Mouse (Mus musculus): ENCODE measurements at regions not wholly inside any gene's neighbourhood (a gene's known extent, or its start where the extent isn't known, plus 50 kb on each side); places are given as distances from the start of the nearest gene placed in this dataset.

DNA sequence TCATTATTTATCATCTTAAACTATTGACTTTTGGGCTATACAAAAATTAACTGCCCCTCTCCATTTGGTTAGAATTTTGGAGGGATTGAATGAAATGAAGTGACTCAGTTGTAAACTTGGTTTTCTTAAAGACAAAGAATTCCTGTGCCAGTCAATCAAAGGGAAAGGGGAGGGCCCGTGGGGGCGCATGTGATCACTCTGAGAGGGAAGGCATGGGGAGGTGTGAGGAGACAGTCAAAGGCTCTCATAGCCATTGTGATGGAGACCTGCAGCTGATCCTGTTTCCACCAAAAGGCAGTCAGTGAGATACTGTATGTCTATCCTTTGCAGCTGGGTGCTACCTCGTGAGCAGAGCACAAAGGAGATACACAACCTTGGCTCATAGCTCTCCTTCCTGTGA is 156.6 kb upstream of the Slc24a2 start:
- no peak for DNase-seq (ENCODE audit: low read depth)

DNA sequence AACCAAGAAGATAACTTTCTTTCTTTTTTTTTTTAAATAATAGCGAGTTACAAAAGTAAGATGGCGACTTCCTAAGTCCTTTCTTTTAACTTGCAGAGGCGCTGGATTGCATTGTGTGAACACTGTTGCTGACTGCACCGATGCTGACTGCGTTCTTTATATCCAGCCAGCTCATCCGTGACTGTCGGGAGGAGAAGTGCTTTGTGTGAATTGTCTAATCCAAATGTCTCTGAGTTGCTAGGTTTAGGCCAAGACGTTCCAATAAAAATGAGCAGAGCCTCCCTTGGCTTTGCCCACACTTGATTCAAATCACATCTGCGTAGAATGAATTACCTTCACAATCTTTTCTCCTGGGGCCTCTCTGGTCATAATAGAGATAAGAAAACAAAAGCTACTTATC is 156.0 kb upstream of the Slc24a2 start:
- DNase-seq (ENCODE audit: low read depth) = no peak

- no peak for DNase-seq (ENCODE audit: low read depth)
Observed at GRCm38 (mm10) chr4:87385221-87385739, 155.0 kb upstream of the Slc24a2 start.

- DNase-seq (ENCODE audit: low read depth) = no peak
Observed at GRCm38 (mm10) chr4:87384469-87385044, 154.3 kb upstream of the Slc24a2 start.

GRCm38 (mm10) chr4:87380716-87381115 is 150.4 kb upstream of the Slc24a2 start:
- no peak for DNase-seq (ENCODE audit: low read depth)

GRCm38 (mm10) chr4:87379516-87380173 is 149.4 kb upstream of the Slc24a2 start:
- no peak for DNase-seq (ENCODE audit: low read depth)

DNA sequence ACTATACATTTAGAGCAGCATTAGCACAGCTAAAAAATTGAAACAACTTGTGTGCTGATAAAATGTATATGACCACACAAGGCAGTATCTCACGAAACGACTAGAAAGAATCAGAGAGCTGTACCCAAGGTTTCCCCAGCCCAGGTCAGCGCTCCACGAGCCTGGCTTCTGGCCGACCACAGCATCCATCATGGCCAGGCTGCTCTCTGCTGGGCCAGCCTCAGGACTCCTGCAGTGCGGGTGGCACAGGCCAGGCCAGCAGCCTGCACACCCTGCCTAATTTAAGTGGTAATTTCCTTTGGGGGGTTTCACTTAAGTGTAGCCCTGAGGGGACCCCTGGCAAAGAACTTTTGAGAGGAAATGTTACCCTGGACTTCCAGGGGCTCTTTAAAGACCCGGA is 141.7 kb upstream of the Slc24a2 start:
- DNase-seq (ENCODE audit: low read depth) = no peak

DNA sequence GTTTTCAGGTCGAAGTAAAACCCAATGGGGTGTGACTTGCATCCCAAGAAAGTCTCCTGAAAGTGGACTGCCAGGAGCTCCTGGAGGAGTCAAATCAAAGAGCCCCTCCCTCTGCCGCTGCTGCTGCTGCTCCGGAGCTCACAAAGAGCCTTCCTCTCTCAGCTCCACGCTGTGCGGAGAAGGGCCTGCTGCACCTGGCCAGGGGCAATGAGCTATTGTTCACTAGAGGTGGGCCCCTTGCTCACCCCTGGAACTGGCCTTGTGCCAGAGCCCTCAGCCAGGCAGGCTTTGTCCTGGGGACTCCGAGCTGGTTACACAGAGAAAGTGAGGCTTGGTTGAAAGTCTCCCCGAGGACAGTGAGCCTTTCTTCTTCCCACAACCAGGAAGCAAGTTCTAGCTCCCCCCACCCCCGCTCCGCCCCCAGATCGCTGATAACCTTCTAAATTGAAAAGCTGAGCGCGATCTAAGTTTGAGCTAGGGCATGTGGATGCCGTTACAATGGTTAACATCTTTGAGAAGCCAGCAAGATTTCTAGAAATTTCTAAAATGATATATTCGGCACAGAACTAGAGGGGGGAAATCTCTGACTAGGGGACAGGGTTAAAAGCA is 139.5 kb upstream of the Slc24a2 start:
- DNase-seq (ENCODE audit: low read depth) = no peak

DNA sequence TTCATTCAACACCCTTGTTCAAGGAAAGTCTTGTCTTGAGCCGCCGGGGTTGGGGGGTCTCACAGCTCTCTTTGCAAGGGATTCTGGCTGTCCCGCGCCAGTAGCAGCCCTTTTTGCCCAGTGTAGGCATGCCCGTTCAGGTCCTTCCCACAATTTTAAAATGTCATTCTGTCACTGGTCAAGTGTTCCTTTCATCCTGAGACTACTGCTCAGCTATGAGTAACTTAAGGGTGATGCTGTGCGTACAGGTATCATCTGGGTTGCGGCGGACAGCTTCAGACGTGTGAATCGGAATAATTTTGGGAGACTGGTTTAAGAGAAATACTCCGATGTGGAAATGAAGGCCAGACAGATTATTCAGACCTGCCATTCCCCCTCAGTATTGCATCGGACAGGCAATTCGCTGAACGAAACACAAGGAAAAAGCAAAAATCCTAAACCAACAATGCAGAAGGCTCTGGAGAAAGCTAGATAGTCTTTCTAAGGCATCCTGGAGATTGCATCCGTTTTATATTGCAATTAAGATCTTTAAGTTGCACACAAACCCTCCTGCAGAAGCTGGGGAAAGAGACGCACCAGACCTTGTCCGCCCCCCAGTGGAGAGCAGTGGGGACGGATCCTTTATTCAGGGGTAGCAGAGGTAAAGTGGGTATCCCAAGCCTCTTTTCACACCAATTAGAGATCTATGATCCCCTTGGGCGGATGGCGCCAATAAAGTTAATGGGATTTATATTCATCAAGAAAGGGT is 138.3 kb upstream of the Slc24a2 start:
- no peak for DNase-seq (ENCODE audit: low read depth)

DNA sequence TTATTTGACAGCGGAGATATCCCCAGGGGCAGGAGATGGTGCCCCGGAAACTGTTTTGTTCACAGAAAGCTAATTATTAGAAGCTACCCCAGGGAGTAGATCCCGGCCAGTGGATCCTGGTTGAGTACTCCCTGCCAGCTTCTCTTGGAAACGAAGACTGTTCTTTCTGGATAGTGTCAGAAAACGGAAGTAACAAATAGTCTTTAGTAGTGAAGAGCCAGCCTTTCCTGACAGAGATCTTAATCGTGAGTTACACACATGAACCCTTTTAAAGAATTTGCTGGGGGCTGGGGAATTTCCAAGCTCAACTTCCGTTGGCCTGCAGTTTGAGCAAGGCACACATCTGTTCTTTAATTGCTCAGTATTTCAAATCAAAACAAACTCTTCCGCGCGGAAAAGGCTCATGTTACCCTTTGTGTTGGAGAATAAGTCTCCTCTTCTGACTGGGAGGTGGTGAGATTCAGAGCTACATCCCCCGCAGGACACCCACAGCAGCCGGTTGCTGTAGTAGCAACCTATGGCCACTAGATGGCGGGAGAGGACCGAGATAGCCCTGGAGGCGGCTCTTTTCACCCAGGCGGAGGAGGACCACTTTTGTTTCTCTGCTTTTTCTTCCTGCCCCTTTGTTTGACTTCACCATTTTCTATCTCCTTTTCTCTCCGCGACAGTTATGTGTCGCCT is 137.6 kb upstream of the Slc24a2 start:
- peak; percentile 37 for DNase-seq (ENCODE audit: low read depth)

- no peak for DNase-seq (ENCODE audit: low read depth)
Observed at GRCm38 (mm10) chr4:87362201-87362600, 131.9 kb upstream of the Slc24a2 start.

- no peak for DNase-seq (ENCODE audit: low read depth)
Observed at GRCm38 (mm10) chr4:87359483-87359882, 129.2 kb upstream of the Slc24a2 start.

DNA sequence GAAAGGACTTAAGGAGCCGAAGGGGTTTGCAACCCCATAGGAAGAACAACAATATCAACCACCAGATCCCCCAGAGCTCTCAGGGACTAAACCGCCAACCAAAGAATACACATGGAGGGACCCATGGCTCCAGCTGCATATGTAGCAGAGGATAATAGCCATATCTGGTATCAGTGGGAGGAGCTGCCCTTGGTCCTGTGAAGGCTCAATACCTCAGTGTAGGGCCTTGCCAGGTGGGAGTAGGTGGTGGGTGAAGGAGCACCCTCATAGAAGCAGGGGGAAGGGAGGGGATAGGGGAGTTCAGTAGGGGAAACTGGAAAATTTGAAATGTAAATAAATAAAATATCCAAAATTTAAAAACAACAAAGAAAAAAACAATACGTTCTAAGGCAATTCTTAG is 128.7 kb upstream of the Slc24a2 start:
- no peak for DNase-seq (ENCODE audit: low read depth)

GRCm38 (mm10) chr4:87332968-87333367 is 102.7 kb upstream of the Slc24a2 start:
- DNase-seq (ENCODE audit: low read depth) = no peak

GRCm38 (mm10) chr4:87329136-87329535 is 98.9 kb upstream of the Slc24a2 start:
- DNase-seq (ENCODE audit: low read depth) = no peak

DNA sequence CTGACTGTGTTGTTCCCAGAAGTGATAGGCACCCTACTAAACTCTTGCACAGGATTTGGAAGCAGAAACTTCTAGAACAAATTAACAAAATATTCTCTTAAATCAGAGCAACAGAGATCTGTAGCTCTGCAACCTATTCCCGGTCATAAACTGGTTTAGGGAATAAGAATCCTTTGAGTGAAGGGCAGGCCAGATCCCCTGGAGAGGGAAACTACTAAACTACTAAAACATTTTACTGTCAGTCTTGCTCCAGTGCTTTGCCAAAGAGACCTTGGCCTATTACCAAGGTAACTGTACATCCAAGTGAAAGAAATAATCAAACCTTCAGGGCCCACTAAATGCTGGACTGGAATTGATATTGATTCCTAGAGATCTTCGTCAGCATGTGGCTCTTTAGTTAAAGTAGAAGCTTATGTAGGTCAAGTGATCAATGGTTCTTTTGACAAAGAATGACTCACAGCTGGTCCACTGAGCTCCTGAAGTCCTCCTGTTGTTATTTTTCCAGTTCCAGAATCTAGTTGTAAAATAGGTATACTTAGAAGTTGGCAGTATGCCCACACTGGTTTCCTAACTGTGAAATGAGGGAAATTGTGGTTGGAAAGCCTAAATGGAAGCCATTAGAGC is 91.6 kb upstream of the Slc24a2 start:
- no peak for DNase-seq (ENCODE audit: low read depth)

DNA sequence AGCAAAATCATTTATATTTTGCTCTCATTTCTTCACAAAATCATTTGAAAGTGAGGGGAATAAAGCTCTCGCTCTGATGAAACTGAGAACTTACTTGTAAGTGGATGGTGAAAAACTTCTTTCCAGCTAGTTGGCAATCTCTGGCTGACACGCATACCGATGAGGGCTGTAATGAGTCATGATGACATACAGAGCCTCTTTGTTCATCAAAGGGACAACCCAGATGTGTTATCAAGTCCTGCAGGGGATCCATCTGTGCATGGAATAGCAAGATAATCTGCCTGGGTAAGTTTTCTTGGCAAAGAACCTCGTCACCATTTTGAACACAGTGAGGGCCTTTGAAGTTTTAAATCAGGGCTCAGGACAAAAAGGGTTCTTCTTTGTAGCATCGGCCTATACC is 67.9 kb upstream of the Slc24a2 start:
- no peak for DNase-seq (ENCODE audit: low read depth)

DNA sequence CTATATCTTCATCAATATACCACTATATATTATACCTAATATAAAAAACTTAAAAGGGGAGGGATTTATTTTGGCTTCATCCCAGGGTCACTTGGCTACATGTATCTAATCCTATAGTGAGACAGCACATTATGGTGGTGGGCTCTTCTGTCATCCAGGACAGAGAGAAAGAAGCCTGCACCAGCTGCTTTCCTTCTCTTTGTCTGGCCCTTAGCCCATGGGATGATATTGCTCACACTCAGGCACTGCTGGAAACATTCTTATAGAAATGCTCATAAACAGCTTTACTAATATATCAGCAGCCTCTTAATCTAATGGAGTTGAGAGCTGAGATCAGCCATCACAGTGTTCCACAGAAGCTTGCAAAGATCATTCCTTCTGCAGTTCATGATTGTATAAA is 64.3 kb upstream of the Slc24a2 start:
- DNase-seq (ENCODE audit: low read depth) = no peak

Data from c-Kit-positive CD71-negative TER-119-negative erythroid progenitor cells, embryonic 14.5 days (primary cell).